Mouse (Mus musculus): ENCODE data around the gene Eif4b. TPM values are rescaled to one million over a fixed set of nuclear protein-coding genes. Genes with fewer than 3 reads are reported as not detected.
A peak's percentile ranks its signal among the peaks of the same experiment; 100 is the strongest.

Eif4b gene
- total RNA-seq, 2 experiments from 2014 or later = 248 to 266 TPM

DNA sequence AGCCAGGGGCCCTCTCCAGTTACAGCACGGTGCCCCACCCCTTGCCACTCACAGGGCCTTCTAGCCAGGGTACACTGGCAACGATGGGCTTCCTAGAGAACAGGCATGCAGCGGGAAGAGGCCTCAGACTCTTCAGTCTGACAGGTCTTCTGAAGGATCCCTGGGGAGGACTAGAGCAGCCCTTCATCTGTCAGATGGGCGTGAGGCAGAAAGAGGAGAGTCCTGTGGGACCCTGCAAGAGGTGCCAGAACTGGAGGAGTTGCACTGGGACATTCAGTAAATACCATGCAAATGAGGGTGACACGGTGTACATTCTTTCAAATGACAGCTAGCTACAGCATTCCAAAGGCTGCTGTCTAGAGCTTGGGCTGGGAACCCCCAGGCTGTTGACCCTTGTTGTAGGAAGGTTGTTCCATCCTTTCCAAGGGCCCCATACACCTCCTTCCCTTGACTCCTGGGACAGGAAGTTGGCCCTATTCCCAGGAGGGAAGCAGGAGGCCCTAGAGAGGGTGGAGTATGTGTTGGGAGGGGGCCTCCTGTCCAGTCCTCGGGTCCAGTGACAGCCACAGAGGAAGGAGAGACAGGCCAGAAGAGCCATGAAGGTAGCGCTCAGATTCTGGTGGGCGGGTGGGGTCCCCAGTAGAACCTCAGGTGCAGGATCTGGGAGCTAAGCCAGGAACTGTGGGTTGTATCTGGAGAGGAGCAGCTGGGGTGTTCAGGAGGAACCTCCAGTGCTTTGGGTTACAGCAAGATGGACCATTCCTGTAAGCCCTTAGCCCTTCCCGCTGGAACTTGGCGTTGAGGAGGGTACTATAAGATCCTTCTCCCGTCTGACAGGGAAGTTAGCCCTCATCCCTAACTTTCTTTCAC is 28.3 kb downstream of the Eif4b start:
- peak; percentile 68 for DNase-seq

DNA sequence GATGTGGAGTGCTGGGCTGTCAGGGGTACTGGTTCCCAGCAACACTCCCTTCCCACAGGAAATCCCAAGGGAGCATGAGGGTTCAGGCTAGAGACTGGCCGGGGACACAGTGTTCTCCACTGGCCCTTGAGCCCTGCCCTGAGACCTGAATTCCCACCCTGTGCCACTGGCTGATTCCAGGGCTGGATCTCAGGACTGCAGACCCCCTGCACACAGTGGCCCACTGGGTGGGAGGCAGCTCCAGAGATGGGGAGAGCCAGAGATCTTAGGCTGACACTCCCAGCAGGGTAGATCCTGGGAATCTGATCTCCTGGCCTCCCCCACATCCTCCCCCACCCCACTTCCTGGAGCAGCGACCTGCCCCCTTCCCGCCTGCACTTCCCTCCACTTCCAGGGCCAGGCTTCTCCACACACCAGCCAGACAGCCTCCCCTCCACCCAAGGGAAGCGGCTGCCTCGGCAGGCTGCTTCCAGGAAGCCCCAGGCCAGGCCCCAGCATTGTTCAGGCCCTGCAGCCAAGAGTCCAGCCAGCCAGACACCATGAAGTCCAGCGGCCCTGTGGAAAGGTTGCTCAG is 29.1 kb downstream of the Eif4b start:
- peak; percentile 72 for DNase-seq

DNA sequence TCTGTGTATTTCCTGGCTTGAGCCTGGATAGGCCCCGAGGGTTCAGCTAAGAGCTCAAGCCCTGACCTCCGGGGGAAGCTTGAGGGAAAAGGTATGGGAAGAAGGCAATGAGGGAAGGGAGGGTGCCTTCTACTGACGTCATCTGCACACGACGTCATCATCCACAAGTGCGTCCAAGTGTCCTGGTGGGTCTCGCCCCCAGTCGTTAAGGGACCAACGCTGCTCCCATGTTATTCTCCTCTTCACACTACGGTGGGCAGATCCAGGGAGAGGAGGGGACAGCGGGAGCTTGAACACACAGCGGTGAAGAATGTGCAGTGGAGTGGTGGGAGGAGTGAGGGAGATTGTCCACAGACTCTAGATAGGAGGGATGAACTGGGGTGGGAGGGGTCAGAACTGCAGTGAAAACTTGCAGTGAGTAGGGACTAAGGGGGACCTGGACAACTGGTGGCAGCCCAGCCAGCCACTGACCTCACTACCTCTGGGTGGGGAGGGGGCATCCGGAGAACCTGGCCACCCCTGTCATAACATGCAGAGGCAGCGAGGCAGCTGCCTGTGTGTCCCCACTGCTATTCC is 29.9 kb downstream of the Eif4b start:
- no peak for DNase-seq

DNA sequence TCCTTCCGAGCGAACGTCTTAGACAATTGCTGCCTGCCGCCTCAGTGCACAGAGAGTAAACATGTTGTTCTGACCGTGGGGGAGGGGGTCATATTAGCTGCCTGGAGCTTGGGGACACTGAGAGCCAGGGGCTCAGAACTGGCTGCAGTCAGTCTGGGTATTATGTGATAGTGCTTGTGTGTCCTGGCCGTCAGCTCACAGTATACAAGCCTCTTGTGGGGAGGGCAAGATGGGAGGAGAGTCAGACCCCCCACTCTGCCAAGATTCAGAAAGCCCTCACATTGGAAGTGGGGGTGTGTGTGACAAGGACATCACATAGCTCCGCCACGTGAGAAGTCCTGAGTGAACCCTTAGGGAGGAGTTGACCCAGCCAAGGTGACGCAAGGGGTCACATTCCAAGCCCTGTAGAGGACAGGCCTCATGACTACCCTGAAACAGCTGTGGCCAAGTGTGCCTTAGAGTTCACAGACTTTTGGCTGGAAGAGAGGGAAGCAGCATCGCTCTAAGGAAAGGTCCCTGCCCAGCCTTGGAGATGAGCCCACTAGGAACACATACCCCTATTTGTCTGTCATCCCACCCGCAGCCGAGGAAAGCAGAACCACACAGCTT is 30.5 kb downstream of the Eif4b start:
- DNase-seq = peak; percentile 83

DNA sequence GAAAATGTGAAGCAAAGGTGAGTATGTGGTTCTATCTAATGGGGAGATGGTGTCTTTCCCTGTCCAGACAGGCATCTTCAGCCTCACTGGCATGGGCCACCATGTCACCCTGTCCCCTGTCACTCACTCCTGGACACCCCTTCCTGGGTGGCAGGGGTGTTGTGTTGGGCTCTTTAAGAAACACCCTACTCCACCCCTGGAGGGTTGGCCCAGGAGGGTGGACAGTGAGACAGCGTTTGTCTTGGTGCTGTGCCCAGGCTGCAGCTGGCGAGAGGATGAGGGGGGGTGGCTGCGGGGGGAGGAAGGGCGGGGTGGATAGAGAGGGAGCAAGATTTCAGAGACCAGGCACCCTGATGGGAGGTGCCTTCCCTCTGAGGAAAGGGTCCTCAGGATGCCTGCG is 31.8 kb downstream of the Eif4b start:
- peak; percentile 85 for DNase-seq

DNA sequence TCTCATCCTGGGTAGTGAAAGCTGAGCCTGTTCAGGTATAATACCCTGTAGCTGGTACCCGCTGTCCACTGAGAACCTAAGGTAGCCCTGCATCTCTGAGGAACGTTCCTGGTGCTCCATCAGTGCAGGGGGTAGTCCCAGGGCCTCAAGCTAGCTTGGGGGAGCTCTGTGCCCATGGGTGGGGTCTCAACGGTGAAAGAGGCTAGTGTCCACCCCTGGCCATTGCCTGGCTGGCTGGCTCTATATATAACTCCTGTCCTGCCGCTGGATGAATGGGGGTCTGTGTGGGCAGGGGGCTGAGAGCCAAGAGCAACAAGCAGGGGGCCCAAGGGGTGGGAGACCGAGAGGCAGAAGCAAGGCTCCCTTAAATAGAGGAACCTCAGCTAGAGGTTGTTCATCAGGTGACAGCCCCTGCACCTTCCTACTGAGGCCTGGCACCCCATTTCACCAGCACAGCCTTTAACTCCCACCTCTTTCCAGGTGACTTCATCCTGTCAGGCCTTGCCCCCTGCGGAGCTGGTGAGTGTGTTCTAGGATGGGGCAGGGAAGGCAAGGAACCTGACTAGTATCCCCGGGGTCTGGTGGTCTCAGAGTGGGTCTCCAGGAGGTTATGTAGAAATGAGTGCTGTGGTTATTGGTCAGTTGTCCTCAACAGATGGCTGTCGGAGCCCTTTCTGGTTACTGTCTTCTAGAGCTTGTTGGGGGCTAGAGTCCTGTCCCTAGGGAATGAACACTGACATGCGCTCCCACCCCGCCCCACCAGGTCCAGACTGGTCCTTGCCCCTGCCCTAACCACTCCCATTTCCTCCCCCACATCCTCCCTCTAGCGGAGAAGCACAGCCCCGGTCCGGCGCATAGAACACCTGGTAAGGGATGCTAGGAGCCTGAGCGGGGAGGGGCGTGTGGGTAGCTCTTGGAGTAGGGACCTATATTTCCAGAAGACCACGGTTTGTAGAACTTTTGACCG is 32.5 kb downstream of the Eif4b start:
- DNase-seq = no peak

DNA sequence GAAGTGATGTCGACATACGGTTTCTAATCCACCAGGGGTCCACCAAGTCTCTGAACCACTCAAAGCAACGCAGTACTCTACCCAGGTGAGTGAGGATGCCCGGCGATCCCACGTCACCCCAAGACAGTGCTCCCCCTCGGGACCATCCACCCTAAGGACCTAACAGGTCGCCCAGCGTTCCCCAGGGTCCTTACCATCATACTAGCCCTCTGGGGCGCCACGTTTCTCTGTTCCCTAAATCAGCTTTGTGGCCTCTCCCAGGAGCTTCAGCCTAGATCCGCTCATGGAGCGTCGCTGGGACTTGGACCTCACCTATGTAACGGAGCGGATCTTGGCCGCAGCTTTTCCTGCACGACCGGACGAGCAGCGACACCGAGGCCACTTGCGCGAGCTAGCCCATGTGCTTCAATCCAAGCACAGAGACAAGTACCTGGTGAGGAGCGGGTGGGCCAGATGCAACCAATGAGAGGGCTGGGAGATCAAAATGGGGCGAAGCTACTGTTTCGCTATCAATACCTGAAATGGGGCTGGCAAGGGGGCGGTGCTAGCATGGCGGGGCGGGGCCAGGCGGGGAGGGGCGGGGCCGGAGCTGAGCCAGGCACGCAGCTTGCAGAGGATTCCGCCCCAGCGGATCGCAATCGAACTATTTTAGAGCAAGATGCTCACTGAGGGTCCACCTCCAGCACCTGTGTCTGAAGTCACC is 33.3 kb downstream of the Eif4b start:
- DNase-seq = no peak

DNA sequence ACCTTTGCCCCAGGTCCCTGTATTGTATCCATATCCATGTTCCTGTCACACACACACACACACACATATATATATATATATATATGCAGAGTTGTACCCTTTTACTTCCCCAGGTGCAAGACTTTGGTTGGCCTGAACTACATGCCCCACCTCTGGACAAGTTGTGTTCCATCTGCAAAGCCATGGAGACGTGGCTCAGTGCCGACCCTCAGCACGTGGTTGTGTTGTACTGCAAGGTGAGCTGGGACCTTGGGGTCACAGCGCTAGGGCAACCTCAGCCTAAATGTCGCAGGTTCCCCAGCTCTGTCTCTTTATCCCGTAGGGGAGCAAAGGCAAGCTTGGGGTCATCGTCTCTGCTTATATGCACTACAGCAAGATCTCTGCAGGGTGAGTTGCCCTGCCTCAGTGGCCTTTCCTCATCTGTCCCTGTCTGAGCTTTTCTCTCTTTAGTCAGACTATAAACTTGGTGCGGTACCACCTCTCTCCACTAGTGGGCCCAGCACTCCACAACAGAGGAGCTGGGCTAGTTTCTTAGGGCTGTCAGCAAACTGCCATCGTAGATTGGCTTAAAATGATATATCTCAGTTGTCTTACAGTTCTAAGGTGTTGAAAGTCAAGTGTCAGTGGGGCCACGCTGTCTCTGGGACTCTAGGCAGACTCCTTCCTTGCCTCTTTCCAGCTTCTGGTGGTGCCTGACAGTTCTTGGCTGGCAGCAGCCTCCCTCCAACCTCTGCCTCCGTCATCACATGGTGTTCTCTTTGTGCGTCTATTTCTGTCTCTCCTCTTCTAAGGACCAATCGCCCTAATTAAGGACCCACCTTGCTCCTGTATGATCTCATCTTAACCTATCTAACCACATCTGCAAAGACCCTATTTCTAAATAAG is 34.4 kb downstream of the Eif4b start:
- peak; percentile 80 for DNase-seq

DNA sequence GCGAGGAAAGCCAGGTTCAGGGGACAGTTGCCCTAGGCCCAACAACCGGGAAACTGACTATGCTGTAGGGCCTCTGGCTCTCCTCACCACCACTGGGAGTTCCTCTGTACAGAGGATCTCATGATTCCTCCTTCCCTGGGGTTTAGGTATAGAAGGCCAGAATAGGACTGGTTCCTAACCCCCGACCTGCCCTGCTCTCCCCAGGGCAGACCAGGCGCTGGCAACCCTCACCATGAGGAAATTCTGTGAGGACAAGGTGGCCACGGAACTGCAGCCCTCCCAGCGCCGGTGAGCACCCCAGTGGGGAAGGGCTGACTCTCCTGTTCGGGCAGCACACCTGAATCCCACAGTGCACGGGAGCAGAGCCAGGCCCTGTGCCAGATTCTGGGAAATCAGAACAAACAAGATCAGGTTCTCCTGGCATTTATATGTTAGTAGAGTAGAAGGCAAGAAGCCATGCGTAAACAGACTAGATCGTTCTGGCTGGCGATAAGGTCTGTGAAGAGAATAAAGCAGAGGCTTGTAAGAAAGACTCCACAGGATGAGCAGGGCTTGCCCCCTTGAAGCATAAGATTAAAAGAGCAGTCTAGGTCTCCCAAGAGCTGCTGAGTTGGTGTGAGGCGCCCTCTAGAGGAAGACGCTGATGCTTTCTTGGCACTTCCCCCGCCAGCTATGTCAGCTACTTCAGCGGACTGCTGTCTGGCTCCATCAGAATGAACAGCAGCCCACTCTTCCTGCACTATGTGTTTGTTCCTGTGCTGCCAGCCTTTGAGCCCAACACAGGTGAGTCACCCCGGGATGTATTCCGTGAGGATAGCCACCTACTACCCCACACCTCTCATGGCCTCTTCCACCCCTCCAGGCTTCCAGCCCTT is 35.3 kb downstream of the Eif4b start:
- peak; percentile 85 for DNase-seq

DNA sequence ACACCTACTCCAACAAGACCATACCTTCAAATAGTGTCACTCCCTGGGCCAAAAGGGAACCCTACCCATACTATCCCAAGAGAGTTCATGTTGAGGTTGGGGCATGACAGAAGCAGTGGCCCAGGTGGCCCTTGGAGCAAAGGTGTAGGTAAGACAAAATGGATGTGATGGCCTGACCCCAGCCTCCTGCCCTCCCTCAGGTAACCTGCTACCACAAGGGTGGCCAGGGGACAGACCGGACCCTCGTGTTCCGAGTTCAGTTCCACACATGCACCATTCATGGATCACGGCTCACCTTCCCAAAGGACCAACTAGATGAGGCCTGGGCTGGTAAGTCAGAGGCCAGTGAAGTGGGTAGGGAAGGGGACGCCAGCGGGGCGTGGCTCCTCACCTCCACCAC is 36.7 kb downstream of the Eif4b start:
- no peak for DNase-seq

DNA sequence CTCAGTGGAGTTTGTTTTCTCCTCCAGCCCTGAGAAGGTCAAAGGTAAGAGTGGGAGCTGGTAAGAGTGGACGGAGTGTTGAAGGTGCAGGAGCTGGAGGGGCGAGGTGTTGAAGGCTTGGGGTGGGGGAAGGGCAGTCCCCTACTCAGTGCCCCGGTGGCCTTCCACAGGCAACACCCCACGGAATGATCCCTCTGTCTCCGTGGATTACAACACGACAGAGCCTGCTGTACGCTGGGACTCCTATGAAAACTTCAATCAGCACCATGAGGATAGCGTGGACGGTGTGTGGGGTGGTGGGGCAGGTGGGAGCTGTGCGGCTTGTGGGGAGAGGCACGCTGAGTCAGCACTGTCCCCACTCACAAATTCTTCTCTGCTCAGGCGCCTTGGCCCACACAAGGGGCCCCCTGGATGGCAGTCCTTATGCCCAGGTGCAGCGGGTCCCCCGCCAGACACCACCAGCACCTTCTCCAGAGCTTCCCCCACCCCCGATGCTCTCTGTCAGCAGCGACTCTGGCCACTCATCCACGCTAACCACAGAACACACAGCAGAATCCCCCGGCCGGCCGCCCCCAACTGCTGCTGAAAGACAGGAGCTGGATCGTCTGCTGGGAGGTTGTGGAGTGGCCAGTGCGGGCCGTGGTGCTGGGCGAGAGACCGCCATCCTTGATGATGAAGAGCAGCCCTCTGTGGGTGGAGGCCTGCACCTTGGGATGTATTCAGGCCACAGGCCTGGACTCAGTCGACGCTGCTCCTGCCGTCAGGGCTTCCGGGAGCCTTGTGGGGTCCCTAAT is 37.3 kb downstream of the Eif4b start:
- DNase-seq = no peak

DNA sequence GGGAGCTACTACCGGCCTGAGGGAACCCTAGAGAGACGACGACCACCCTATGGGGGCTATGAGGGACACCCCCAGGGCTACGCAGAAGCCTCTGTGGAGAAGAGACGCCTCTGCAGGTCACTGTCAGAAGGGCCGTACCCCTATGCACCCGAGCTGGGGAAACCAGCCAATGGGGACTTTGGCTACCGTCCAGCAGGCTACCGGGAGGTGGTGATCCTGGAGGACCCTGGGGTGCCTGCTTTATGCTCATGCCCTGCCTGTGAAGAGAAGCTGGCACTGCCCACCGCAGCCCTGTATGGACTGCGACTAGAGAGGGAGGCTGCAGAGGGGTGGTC is 37.9 kb downstream of the Eif4b start:
- no peak for DNase-seq

DNA sequence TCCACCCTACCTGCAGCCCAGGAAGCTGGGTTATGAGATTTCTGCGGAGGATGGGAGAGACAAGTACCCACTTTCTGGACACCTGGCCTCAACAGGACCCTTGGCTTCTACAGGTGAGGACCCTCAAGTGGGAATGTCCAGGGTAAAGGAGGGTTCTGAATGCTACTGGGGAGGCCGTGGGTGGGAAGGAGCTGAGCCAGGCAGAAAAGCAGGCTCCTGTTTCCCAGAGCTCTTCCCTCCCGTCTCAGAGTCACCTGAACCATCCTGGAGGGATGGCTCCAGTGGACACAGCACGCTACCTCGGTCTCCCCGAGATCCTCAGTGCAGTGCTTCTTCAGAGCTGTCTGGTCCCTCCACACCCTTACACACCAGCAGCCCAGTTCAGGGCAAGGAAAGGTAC is 38.6 kb downstream of the Eif4b start:
- DNase-seq = no peak

DNA sequence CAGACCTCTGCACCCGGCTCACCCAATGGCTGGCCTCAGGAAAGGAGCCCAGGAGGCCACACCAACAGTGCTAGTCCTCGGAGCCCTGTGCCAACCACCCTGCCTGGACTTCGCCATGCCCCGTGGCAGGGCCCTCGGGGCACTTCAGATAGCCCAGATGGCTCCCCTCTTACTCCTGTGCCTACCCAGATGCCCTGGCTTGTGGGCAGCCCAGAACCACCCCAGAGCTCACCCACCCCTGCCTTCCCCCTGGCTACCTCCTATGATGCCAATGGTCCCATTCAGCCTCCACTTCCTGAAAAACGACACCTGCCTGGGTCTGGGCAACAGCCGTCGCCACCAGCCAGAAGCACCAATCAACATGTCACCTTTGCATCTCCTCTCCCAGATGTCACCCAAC is 39.3 kb downstream of the Eif4b start:
- DNase-seq = no peak

DNA sequence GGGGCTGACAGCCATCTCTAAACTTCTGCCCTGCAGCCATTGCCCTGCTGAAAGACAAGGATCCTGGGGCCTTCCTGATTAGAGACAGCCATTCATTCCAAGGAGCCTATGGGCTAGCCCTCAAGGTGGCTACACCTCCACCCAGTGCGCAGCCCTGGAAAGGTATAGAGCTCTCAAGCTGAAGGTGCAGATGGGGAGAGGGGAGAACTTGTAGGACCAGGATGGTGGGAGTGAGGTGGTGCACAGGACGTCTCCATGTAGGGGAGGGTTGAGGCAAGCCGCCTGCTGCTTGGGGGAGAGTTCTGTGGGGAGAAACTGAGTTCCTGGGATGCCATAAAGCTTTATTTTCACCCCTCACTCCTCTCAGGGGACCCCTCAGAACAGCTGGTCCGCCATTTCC is 40.1 kb downstream of the Eif4b start:
- no peak for DNase-seq

DNA sequence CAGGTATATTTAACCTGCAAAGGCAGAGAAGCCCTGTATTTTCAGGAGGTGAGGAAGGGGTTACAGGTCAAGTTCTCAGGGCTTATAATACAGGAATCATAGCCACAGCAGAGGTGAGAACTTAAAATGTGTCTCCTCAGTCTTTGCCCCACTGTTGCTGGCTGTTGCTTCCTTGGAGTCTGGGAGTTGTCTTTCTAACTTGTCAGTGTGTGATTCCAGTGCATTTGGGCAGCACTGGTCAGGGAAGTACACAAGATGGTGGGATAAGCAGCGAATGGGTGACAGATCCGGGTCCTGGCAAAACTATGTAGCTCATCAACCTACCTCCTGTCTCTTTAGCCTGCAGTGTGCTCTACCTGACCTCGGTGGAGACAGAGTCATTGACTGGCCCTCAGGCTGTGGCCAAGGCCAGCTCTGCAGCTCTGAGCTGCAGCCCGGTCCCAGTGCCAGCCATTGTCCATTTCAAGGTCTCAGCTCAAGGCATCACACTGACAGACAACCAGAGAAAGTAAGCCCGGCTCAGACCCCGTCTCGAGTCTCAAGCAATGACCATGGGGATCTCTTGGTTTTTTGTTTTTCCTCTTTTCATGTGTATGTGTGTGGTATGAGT is 41.2 kb downstream of the Eif4b start:
- DNase-seq = peak; percentile 73

DNA sequence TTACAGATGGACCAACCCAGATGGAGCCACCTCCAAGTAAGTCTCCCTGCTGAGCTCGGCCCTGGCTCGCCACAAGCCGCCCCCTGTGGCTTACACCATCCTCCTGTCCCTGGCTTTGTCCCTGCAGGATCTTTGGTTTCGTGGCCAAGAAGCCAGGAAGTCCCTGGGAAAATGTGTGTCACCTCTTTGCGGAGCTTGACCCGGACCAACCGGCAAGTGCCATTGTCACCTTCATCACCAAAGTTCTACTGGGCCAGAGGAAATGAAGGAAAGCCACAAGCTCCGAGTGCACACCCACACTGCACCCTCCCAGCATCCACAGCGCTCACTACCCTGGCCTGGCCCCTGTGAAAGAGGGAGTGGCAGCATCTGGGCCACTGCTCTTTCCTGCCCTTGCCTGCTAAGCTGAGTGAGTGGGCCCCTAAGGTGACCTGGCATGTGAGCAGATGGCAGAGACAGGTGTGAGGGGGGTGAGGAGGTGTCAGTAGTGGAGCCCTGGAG is 42.2 kb downstream of the Eif4b start:
- no peak for DNase-seq
